Mouse (Mus musculus): ENCODE measurements at regions not wholly inside any gene's neighbourhood (a gene's known extent, or its start where the extent isn't known, plus 50 kb on each side); places are given as distances from the start of the nearest gene placed in this dataset.
"Not testable (repeated sequence)": the region's sequence is repeated elsewhere in the genome, so short reads cannot be mapped to it uniquely, and the experiment has no call there.

GRCm38 (mm10) chr15:38412481-38412880 is 987.1 kb downstream of the 4930447A16Rik start:
- no peak for ATAC-seq (ENCODE audit: low FRiP score, low read depth)
- 89% methylated on average over 3 of the region's 3 CpGs for WGBS
- H3K4me3 ChIP-seq: no peak overlapping the region
- no peak overlapping the region for H3K27ac ChIP-seq (replicated peaks)
- no peak overlapping the region for H3K9ac ChIP-seq (replicated peaks)
- H3K4me2 ChIP-seq (replicated peaks): no peak overlapping the region
- H3K36me3 ChIP-seq: no peaks in the 10 kb centered on the region
- 0 out of 2 replicates have a peak, but pooled peaks cover 3% of the 10 kb centered on the region for H3K4me1 ChIP-seq
- no peaks in the 10 kb centered on the region for H3K27me3 ChIP-seq
- no peaks in the 10 kb centered on the region for H3K9me3 ChIP-seq

GRCm38 (mm10) chr15:38413329-38413728 is 988.0 kb downstream of the 4930447A16Rik start:
- 0 out of 2 replicates have a peak, but pooled peaks cover 3% of the 10 kb centered on the region for H3K4me1 ChIP-seq
- no peak for ATAC-seq (ENCODE audit: low FRiP score, low read depth)
- H3K4me3 ChIP-seq: no peak overlapping the region
- WGBS: 92% methylated on average over 6 of the region's 6 CpGs
- no peak overlapping the region for H3K4me2 ChIP-seq (replicated peaks)
- no peaks in the 10 kb centered on the region for H3K9me3 ChIP-seq
- no peak overlapping the region for H3K27ac ChIP-seq (replicated peaks)
- no peaks in the 10 kb centered on the region for H3K27me3 ChIP-seq
- H3K36me3 ChIP-seq: no peaks in the 10 kb centered on the region
- no peak overlapping the region for H3K9ac ChIP-seq (replicated peaks)

- 0 out of 2 replicates have a peak, but pooled peaks cover 3% of the 10 kb centered on the region for H3K4me1 ChIP-seq
- H3K4me3 ChIP-seq: no peak overlapping the region
- no peak overlapping the region for H3K4me2 ChIP-seq (replicated peaks)
- no peak overlapping the region for H3K9ac ChIP-seq (replicated peaks)
- ATAC-seq (ENCODE audit: low FRiP score, low read depth): no peak
- no peaks in the 10 kb centered on the region for H3K36me3 ChIP-seq
- H3K27me3 ChIP-seq: no peaks in the 10 kb centered on the region
- no peaks in the 10 kb centered on the region for H3K9me3 ChIP-seq
- no peak overlapping the region for H3K27ac ChIP-seq (replicated peaks)
- 80% methylated on average over 8 of the region's 8 CpGs for WGBS
These were observed 989.1 kb downstream of the 4930447A16Rik start for GRCm38 (mm10) chr15:38414318-38415090.

GRCm38 (mm10) chr15:38415091-38415486 is 989.7 kb downstream of the 4930447A16Rik start:
- H3K27ac ChIP-seq (replicated peaks): no peak overlapping the region
- 0 out of 2 replicates have a peak, but pooled peaks cover 3% of the 10 kb centered on the region for H3K4me1 ChIP-seq
- H3K27me3 ChIP-seq: no peaks in the 10 kb centered on the region
- no peak overlapping the region for H3K9ac ChIP-seq (replicated peaks)
- H3K4me3 ChIP-seq: no peak overlapping the region
- WGBS: 74% methylated on average over 2 of the region's 2 CpGs
- H3K36me3 ChIP-seq: no peaks in the 10 kb centered on the region
- H3K9me3 ChIP-seq: no peaks in the 10 kb centered on the region
- no peak for ATAC-seq (ENCODE audit: low FRiP score, low read depth)
- no peak overlapping the region for H3K4me2 ChIP-seq (replicated peaks)

GRCm38 (mm10) chr15:38419621-38420020 is 994.3 kb downstream of the 4930447A16Rik start:
- no peak for ATAC-seq (ENCODE audit: low FRiP score, low read depth)
- Histone ChIP-seq H3K36me3 (no peaks in the 10 kb centered on the region), H3K9ac (replicated peaks) (no peak overlapping the region), H3K4me1 (no peaks in the 10 kb centered on the region), H3K27me3 (no peaks in the 10 kb centered on the region), H3K9me3 (no peaks in the 10 kb centered on the region), H3K27ac (replicated peaks) (no peak overlapping the region), H3K4me2 (replicated peaks) (no peak overlapping the region), H3K4me3 (no peak overlapping the region)
- 74% methylated on average over 7 of the region's 7 CpGs for WGBS

GRCm38 (mm10) chr15:38420784-38421183 is 995.4 kb downstream of the 4930447A16Rik start:
- H3K9me3 ChIP-seq: no peaks in the 10 kb centered on the region
- no peaks in the 10 kb centered on the region for H3K4me1 ChIP-seq
- no peak overlapping the region for H3K27ac ChIP-seq (replicated peaks)
- H3K36me3 ChIP-seq: no peaks in the 10 kb centered on the region
- WGBS: 36% methylated on average over 3 of the region's 3 CpGs
- no peak overlapping the region for H3K9ac ChIP-seq (replicated peaks)
- no peaks in the 10 kb centered on the region for H3K27me3 ChIP-seq
- H3K4me3 ChIP-seq: no peak overlapping the region
- H3K4me2 ChIP-seq (replicated peaks): no peak overlapping the region
- no peak for ATAC-seq (ENCODE audit: low FRiP score, low read depth)

- 84% methylated on average over 6 of the region's 6 CpGs for WGBS
- ATAC-seq (ENCODE audit: low FRiP score, low read depth): no peak
- H3K4me2 ChIP-seq (replicated peaks): no peak overlapping the region
- H3K9ac ChIP-seq (replicated peaks): no peak overlapping the region
- H3K4me1 ChIP-seq: no peaks in the 10 kb centered on the region
- H3K27me3 ChIP-seq: no peaks in the 10 kb centered on the region
- H3K9me3 ChIP-seq: no peaks in the 10 kb centered on the region
- no peaks in the 10 kb centered on the region for H3K36me3 ChIP-seq
- no peak overlapping the region for H3K27ac ChIP-seq (replicated peaks)
- no peak overlapping the region for H3K4me3 ChIP-seq
These were observed 997.4 kb downstream of the 4930447A16Rik start for GRCm38 (mm10) chr15:38422741-38423140.

GRCm38 (mm10) chr15:38425506-38425905 is 1000.2 kb downstream of the 4930447A16Rik start:
- H3K27ac ChIP-seq (replicated peaks): no peak overlapping the region

GRCm38 (mm10) chr15:38427966-38428365 is 1002.6 kb downstream of the 4930447A16Rik start:
- H3K36me3 ChIP-seq: no peaks in the 10 kb centered on the region
- no peak overlapping the region for H3K4me3 ChIP-seq
- H3K9ac ChIP-seq (replicated peaks): no peak overlapping the region
- 44% methylated on average over 1 of the region's 1 CpGs for WGBS
- no peaks in the 10 kb centered on the region for H3K4me1 ChIP-seq
- no peaks in the 10 kb centered on the region for H3K9me3 ChIP-seq
- H3K27ac ChIP-seq (replicated peaks): no peak overlapping the region
- no peak overlapping the region for H3K4me2 ChIP-seq (replicated peaks)
- H3K27me3 ChIP-seq: no peaks in the 10 kb centered on the region
- ATAC-seq (ENCODE audit: low FRiP score, low read depth): no peak

More at GRCm38 (mm10) chr15:38425506-38425905, 1000.2 kb downstream of the 4930447A16Rik start:
- H3K9me3 ChIP-seq: no peaks in the 10 kb centered on the region
- H3K36me3 ChIP-seq: no peaks in the 10 kb centered on the region
- no peaks in the 10 kb centered on the region for H3K27me3 ChIP-seq
- H3K4me1 ChIP-seq: no peaks in the 10 kb centered on the region
- ATAC-seq (ENCODE audit: low FRiP score, low read depth): no peak
- no peak overlapping the region for H3K4me3 ChIP-seq
- 85% methylated on average over 4 of the region's 4 CpGs for WGBS
- H3K4me2 ChIP-seq (replicated peaks): no peak overlapping the region
- H3K9ac ChIP-seq (replicated peaks): no peak overlapping the region

- Histone ChIP-seq H3K36me3 (no peaks in the 10 kb centered on the region), H3K4me2 (replicated peaks) (no peak overlapping the region), H3K27me3 (no peaks in the 10 kb centered on the region), H3K4me1 (no peaks in the 10 kb centered on the region), H3K9ac (replicated peaks) (no peak overlapping the region), H3K4me3 (no peak overlapping the region), H3K9me3 (no peaks in the 10 kb centered on the region; the same call in 1 of the 2 replicates), H3K27ac (replicated peaks) (no peak overlapping the region)
- no peak for ATAC-seq (ENCODE audit: low FRiP score, low read depth)
- WGBS: 70% methylated on average over 2 of the region's 2 CpGs
These were observed 1006.3 kb downstream of the 4930447A16Rik start for GRCm38 (mm10) chr15:38431668-38432067.

- Histone ChIP-seq H3K27me3 (no peaks in the 10 kb centered on the region), H3K27ac (replicated peaks) (no peak overlapping the region), H3K36me3 (no peaks in the 10 kb centered on the region), H3K4me2 (replicated peaks) (no peak overlapping the region), H3K9ac (replicated peaks) (no peak overlapping the region), H3K9me3 (no peaks in the 10 kb centered on the region; the same call in 1 of the 2 replicates), H3K4me3 (no peak overlapping the region), H3K4me1 (no peaks in the 10 kb centered on the region)
- ATAC-seq (ENCODE audit: low FRiP score, low read depth): no peak
- WGBS: 91% methylated on average over 7 of the region's 7 CpGs
These were observed 1008.0 kb downstream of the 4930447A16Rik start for GRCm38 (mm10) chr15:38433386-38433785.

GRCm38 (mm10) chr15:38434239-38434638 is 1008.9 kb downstream of the 4930447A16Rik start:
- 94% methylated on average over 2 of the region's 2 CpGs for WGBS
- H3K4me1 ChIP-seq; H3K9me3 ChIP-seq; H3K27me3 ChIP-seq; H3K4me2 ChIP-seq (replicated peaks); H3K27ac ChIP-seq (replicated peaks); H3K36me3 ChIP-seq; H3K9ac ChIP-seq (replicated peaks); ATAC-seq (ENCODE audit: low FRiP score, low read depth); H3K4me3 ChIP-seq: not testable (repeated sequence)

Data from midbrain, embryonic 12.5 days (tissue).